Mouse (Mus musculus) hindbrain, embryonic 12.5 days (tissue): ENCODE measurements around the gene Fras1. TPM values are rescaled to one million over a fixed set of nuclear protein-coding genes. Genes with fewer than 3 reads are reported as not detected.

ENCODE experiments used
- ATAC-seq: fragments of 200-750 bp; cut with Nextera tagmentation; 2 replicates; pipeline ENCODE4 v1.8.0; 2017; ENCODE audit warnings: moderate TSS enrichment; ENCODE audit not compliant: low FRiP score
- H3K27ac ChIP-seq: fragments of 300-500 bp; sonication (generic); 2 replicates; pipeline ENCODE4 v1.5.1; 2016; ENCODE audit warnings: mild to moderate bottlenecking
- H3K27me3 ChIP-seq: fragments of 300-500 bp; sonication (generic); 2 replicates; pipeline ENCODE4 v1.6.1; 2016; ENCODE audit warnings: mild to moderate bottlenecking
- H3K36me3 ChIP-seq: fragments of 300-500 bp; sonication (generic); 2 replicates; pipeline ENCODE4 v1.6.1; 2016; ENCODE audit warnings: mild to moderate bottlenecking
- H3K4me1 ChIP-seq: fragments of 300-500 bp; sonication (generic); 2 replicates; pipeline ENCODE4 v1.6.1; 2016
- H3K4me2 ChIP-seq: fragments of 300-500 bp; sonication (generic); replicated peaks from 2 replicates; pipeline ENCODE4 v1.6.1; 2016; ENCODE audit warnings: mild to moderate bottlenecking
- H3K4me3 ChIP-seq: fragments of 300-500 bp; sonication (generic); 2 replicates; pipeline ENCODE4 v1.5.1; 2016; ENCODE audit warnings: mild to moderate bottlenecking
- H3K9ac ChIP-seq: fragments of 300-500 bp; sonication (generic); 2 replicates; pipeline ENCODE4 v1.6.1; 2016; ENCODE audit warnings: mild to moderate bottlenecking, moderate library complexity
- H3K9me3 ChIP-seq: fragments of 300-500 bp; sonication (generic); replicated peaks from 2 replicates; pipeline ENCODE4 v1.6.1; 2016; ENCODE audit warnings: mild to moderate bottlenecking
- WGBS: fragments of 180-500 bp; shearing (Covaris S2); methylation state at CpG from one replicate; pipeline ENCODE4 v1.1.7; 2016; 5-methylcytosine and 5-hydroxymethylcytosine counted together
- polyA plus RNA-seq: library from polyadenylated mRNA; unstranded; fragments of >200 nt; fragmentation: Nextera tagmentation; extraction: Ambion mirVana; gene quantifications from 2 replicates; pipeline ENCODE4 v1.2.1, GENCODE M21; 2016

The Fras1 gene
- polyA plus RNA-seq, 1 experiment from 2014 or later = 13.4 TPM

- no peak overlapping the region for H3K27ac ChIP-seq
- no peak for ATAC-seq
- no peaks in the 10 kb centered on the region for H3K36me3 ChIP-seq
- WGBS = 88% methylated on average over 11 of the region's 11 CpGs
- no peak overlapping the region for H3K9ac ChIP-seq
- H3K4me3 ChIP-seq = no peak overlapping the region
- no peaks in the 10 kb centered on the region for H3K9me3 ChIP-seq
- H3K4me1 ChIP-seq = peaks cover 3% of the 10 kb centered on the region; the same call in 1 of the 2 replicates
- H3K27me3 ChIP-seq = no peaks in the 10 kb centered on the region
- no peak overlapping the region for H3K4me2 ChIP-seq
Measured at GRCm38 (mm10) chr5:96412754-96413394, 39.1 kb downstream of the Fras1 start.

GRCm38 (mm10) chr5:96417121-96417520 is 43.4 kb downstream of the Fras1 start:
- no peak overlapping the region for H3K9ac ChIP-seq
- WGBS = 85% methylated on average over 4 of the region's 4 CpGs
- no peak for ATAC-seq

GRCm38 (mm10) chr5:96421550-96421949 is 47.8 kb downstream of the Fras1 start:
- H3K27me3 ChIP-seq = no peaks in the 10 kb centered on the region
- WGBS = 71% methylated on average over 3 of the region's 3 CpGs
- H3K4me3 ChIP-seq = no peak overlapping the region
- no peaks in the 10 kb centered on the region for H3K4me1 ChIP-seq
- no peak for ATAC-seq
- no peak overlapping the region for H3K9ac ChIP-seq
- H3K27ac ChIP-seq = no peak overlapping the region
- no peak overlapping the region for H3K4me2 ChIP-seq
- no peaks in the 10 kb centered on the region for H3K36me3 ChIP-seq
- H3K9me3 ChIP-seq = no peaks in the 10 kb centered on the region

More at GRCm38 (mm10) chr5:96417121-96417520, 43.4 kb downstream of the Fras1 start:
- Histone ChIP-seq H3K4me2 (no peak overlapping the region), H3K27me3 (no peaks in the 10 kb centered on the region), H3K4me3 (no peak overlapping the region), H3K9me3 (no peaks in the 10 kb centered on the region), H3K27ac (no peak overlapping the region), H3K36me3 (no peaks in the 10 kb centered on the region), H3K4me1 (peaks cover 3% of the 10 kb centered on the region; the same call in 1 of the 2 replicates)

DNA sequence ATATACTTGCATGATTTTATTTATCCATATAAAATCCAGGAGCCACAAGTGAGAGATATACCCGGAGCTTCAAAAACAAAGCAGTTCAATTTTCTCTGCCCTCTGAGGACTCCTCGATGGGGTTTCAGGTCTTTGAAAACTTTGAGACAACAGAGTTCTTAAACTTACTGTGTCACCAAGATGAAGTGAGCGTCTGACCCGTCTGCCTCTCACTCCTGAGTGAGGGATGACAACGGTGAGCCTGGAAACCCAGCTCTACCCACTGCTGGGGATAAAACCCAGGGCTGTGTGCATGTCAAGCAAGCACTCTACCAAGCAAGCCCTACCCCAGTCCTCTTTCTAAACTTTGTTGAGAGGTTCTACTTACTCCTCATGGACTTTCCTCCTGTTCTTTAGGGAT is 49.0 kb downstream of the Fras1 start:
- Histone ChIP-seq H3K4me2 (no peak overlapping the region), H3K27ac (no peak overlapping the region), H3K36me3 (no peaks in the 10 kb centered on the region), H3K9me3 (no peaks in the 10 kb centered on the region), H3K4me3 (no peak overlapping the region), H3K27me3 (no peaks in the 10 kb centered on the region), H3K4me1 (no peaks in the 10 kb centered on the region), H3K9ac (no peak overlapping the region)
- 87% methylated on average over 5 of the region's 5 CpGs for WGBS
- no peak for ATAC-seq

DNA sequence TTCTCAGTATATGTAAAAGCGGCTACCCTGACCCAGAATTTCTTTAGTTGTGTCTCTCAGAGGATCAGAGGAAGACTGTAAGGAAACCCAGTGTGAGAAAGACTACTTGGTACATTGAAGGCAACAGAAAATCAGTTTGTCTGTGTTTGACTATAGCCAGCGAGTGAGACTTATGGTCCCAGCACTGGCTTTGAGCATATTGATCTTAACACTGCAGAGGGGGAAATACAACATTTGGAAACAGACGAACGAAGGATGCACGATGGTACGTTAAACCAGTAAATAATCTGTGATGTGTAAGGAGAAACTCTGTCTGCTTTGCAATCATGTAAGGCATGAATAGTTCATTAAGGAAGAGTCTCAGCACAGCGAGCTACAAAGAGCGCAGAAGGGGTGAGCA is 51.6 kb downstream of the Fras1 start:
- Histone ChIP-seq H3K27me3 (no peaks in the 10 kb centered on the region), H3K4me1 (no peaks in the 10 kb centered on the region), H3K4me2 (no peak overlapping the region), H3K9me3 (no peaks in the 10 kb centered on the region), H3K27ac (no peak overlapping the region), H3K9ac (no peak overlapping the region), H3K36me3 (no peaks in the 10 kb centered on the region), H3K4me3 (no peak overlapping the region)
- WGBS = 94% methylated on average over 8 of the region's 8 CpGs
- no peak for ATAC-seq

DNA sequence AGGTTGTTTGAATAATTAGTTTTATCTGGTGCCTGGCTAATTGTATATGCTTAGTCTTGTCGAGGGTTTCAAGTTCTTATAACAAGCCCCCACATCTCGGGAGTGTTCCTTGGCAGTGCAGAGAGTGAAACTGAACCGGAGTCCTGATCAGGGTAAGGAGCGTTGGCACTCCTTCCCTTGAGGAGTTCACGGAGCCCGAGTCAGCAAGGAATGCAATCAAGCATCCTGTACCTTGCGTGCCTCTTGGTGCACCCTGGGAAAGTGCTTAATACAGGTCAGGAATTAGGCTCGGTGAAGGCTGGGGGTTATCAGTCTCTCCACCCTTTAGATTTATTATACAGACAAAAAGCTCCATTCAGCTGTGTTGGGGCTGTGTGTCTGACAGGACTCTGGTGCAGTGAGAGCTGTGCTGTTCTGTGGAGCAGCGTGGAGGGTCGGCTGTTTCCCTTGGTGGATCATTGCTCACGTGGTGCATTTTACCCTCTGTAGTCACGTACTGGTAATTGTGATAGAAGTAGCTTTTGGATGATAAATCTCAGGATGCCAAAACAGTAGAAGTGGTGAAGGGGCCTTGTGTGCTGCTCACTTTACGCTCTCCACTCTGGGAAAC is 55.9 kb downstream of the Fras1 start:
- 82% methylated on average over 13 of the region's 13 CpGs for WGBS
- H3K4me2 ChIP-seq = no peak overlapping the region
- no peak overlapping the region for H3K9ac ChIP-seq
- no peak for ATAC-seq
- no peaks in the 10 kb centered on the region for H3K9me3 ChIP-seq
- no peaks in the 10 kb centered on the region for H3K4me1 ChIP-seq
- no peaks in the 10 kb centered on the region for H3K36me3 ChIP-seq
- H3K27ac ChIP-seq = no peak overlapping the region
- H3K27me3 ChIP-seq = no peaks in the 10 kb centered on the region
- no peak overlapping the region for H3K4me3 ChIP-seq

DNA sequence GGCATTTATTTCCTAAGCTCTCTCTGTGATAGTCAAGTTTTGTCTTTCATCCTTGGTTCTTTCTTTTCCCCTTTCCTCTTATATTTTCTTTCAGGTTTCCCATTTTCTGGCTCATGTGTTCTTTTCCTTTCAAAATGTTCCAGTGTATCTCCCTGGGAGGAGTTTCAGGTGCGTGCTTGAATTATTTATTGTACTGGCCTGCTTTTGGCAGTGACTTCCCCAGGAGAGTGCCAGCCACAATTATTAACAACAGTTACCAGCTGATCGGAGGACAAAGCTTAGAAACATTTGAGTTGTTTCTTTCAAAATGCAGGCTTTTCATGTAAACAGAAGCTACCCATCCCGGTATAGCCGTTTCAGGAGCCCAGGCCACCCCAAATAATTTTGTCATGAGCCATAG is 64.1 kb downstream of the Fras1 start:
- no peaks in the 10 kb centered on the region for H3K4me1 ChIP-seq
- no peaks in the 10 kb centered on the region for H3K36me3 ChIP-seq
- no peaks in the 10 kb centered on the region for H3K9me3 ChIP-seq
- H3K9ac ChIP-seq = no peak overlapping the region
- H3K27ac ChIP-seq = no peak overlapping the region
- H3K4me3 ChIP-seq = no peak overlapping the region
- no peaks in the 10 kb centered on the region for H3K27me3 ChIP-seq
- H3K4me2 ChIP-seq = no peak overlapping the region
- no peak for ATAC-seq
- 86% methylated on average over 4 of the region's 4 CpGs for WGBS

GRCm38 (mm10) chr5:96439811-96440210 is 66.1 kb downstream of the Fras1 start:
- H3K4me3 ChIP-seq = no peak overlapping the region
- no peak overlapping the region for H3K9ac ChIP-seq
- no peak overlapping the region for H3K4me2 ChIP-seq
- H3K9me3 ChIP-seq = no peaks in the 10 kb centered on the region
- H3K27ac ChIP-seq = no peak overlapping the region
- H3K4me1 ChIP-seq = no peaks in the 10 kb centered on the region
- WGBS = 93% methylated on average over 4 of the region's 4 CpGs
- H3K27me3 ChIP-seq = no peaks in the 10 kb centered on the region
- ATAC-seq = no peak
- H3K36me3 ChIP-seq = no peaks in the 10 kb centered on the region

GRCm38 (mm10) chr5:96447460-96447859 is 73.7 kb downstream of the Fras1 start:
- Histone ChIP-seq H3K36me3 (no peaks in the 10 kb centered on the region), H3K27ac (no peak overlapping the region), H3K9ac (no peak overlapping the region), H3K4me2 (no peak overlapping the region), H3K27me3 (no peaks in the 10 kb centered on the region), H3K9me3 (no peaks in the 10 kb centered on the region), H3K4me3 (no peak overlapping the region), H3K4me1 (no peaks in the 10 kb centered on the region)
- no peak for ATAC-seq
- 85% methylated on average over 7 of the region's 7 CpGs for WGBS

- no peak overlapping the region for H3K4me2 ChIP-seq
- no peak overlapping the region for H3K27ac ChIP-seq
- H3K36me3 ChIP-seq = no peaks in the 10 kb centered on the region
- H3K9me3 ChIP-seq = no peaks in the 10 kb centered on the region
- H3K9ac ChIP-seq = no peak overlapping the region
- no peaks in the 10 kb centered on the region for H3K4me1 ChIP-seq
- no peak overlapping the region for H3K4me3 ChIP-seq
- 64% methylated on average over 1 of the region's 1 CpGs for WGBS
- ATAC-seq = no peak
- H3K27me3 ChIP-seq = no peaks in the 10 kb centered on the region
Measured at GRCm38 (mm10) chr5:96452027-96452426, 78.3 kb downstream of the Fras1 start.

DNA sequence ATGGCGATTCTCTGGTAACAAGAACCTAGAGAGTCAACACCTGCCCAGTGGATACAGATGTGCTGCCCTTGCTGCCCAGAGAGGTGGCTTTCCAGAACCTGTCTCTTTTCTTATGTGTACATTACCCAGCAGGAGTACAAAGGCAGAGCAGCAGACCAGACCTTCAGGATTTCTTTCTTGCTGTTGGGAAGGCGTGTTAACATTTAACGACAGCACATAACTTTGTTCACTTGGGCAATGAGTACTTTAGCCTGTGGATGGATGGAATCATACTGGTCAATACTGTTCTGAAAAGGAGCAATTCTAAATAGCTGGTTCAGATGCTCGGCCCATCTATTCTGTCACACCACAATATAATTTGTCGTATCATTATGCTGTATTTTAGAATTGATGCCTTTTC is 79.6 kb downstream of the Fras1 start:
- no peaks in the 10 kb centered on the region for H3K9me3 ChIP-seq
- no peak overlapping the region for H3K4me3 ChIP-seq
- H3K4me2 ChIP-seq = no peak overlapping the region
- no peaks in the 10 kb centered on the region for H3K27me3 ChIP-seq
- H3K9ac ChIP-seq = no peak overlapping the region
- no peaks in the 10 kb centered on the region for H3K4me1 ChIP-seq
- WGBS = 90% methylated on average over 5 of the region's 5 CpGs
- H3K27ac ChIP-seq = no peak overlapping the region
- H3K36me3 ChIP-seq = no peaks in the 10 kb centered on the region
- no peak for ATAC-seq

- ATAC-seq = no peak
- 90% methylated on average over 3 of the region's 3 CpGs for WGBS
- Histone ChIP-seq H3K9ac (no peak overlapping the region), H3K27me3 (no peaks in the 10 kb centered on the region), H3K36me3 (no peaks in the 10 kb centered on the region), H3K9me3 (no peaks in the 10 kb centered on the region), H3K4me3 (no peak overlapping the region), H3K27ac (no peak overlapping the region), H3K4me1 (no peaks in the 10 kb centered on the region), H3K4me2 (no peak overlapping the region)
Measured at GRCm38 (mm10) chr5:96454422-96454821, 80.7 kb downstream of the Fras1 start.

DNA sequence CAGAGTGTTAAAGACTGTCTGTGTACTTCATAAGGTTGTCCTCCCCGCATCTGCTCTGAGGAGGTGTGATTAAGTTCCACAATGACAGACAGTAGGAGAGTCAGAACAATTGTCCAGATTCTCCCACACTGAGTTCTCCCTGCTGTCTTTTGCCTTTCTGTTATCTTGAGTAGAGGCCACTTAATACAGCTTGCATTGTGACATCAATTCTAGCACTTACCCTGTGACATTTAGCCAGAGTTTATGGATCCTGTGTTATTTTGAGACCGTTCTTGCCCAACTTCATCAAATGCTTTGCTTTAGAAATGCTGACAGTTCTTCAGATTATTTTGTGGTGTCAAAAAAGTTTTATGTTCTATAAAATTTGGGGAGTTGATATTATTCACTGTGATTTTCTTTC is 81.5 kb downstream of the Fras1 start:
- no peak overlapping the region for H3K4me3 ChIP-seq
- no peaks in the 10 kb centered on the region for H3K36me3 ChIP-seq
- no peaks in the 10 kb centered on the region for H3K4me1 ChIP-seq
- no peak overlapping the region for H3K4me2 ChIP-seq
- H3K27me3 ChIP-seq = no peaks in the 10 kb centered on the region
- no peak overlapping the region for H3K9ac ChIP-seq
- ATAC-seq = no peak
- H3K27ac ChIP-seq = no peak overlapping the region
- WGBS = 86% methylated on average over 2 of the region's 2 CpGs
- no peaks in the 10 kb centered on the region for H3K9me3 ChIP-seq
